Comparison of ENCODE assay signal across 17 mouse cellular contexts in genomic region chr3:97976706-97977105, GRCm38 (mm10). TPM values are rescaled to one million over a fixed set of nuclear protein-coding genes. Genes with fewer than 3 reads are reported as not detected.
DNase-seq lines count a peak whose midpoint lies in the region; TF ChIP-seq lines count a peak whose summit lies in the region.
"Had no signal": no experiment of that assay in that cellular context is flagged by ENCODE, and none has a peak within 500 bp of the region (broad histone marks: within the 10 kb centered on the region; RNA-seq: fewer than 3 reads in every experiment).

No protein-coding gene starts in this region.

- H3K4me1 ChIP-seq in kidney, adult 2 months (ENCODE audit: control insufficient read depth, insufficient read depth, low read length) = no peaks in the 10 kb centered on the region
- H3K4me1 ChIP-seq in liver, adult 2 months (ENCODE audit: control insufficient read depth, insufficient read depth, low read length) = peaks cover 2% of the 10 kb centered on the region; the same call in 1 of the 2 replicates

- no peak overlapping the region for H3K9ac ChIP-seq in liver, adult 2 months (ENCODE audit: low read depth, low read length)
- H3K9ac ChIP-seq: embryonic facial prominence, embryonic 13.5 days; embryonic facial prominence, embryonic 15.5 days; forebrain, embryonic 12.5 days had no signal

- H3K36me3 ChIP-seq in kidney, adult 2 months (ENCODE audit: control insufficient read depth, insufficient read depth, low read length) = no peaks in the 10 kb centered on the region
- no peaks in the 10 kb centered on the region for H3K36me3 ChIP-seq in liver, adult 2 months (ENCODE audit: control insufficient read depth, insufficient read depth, low read length)
- H3K36me3 ChIP-seq: embryonic facial prominence, embryonic 13.5 days; embryonic facial prominence, embryonic 15.5 days; forebrain, embryonic 10.5 days; forebrain, embryonic 12.5 days had no signal

- TF ChIP-seq POLR2A in kidney, adult 2 months (IDR thresholded peaks at IDR 0.05; ENCODE audit: low read depth, low read length) = no peak
- TF ChIP-seq POLR2A in liver, adult 2 months (IDR thresholded peaks at IDR 0.05; ENCODE audit: extremely low read depth, insufficient read depth, low read length) = no peak

- TF ChIP-seq CTCF in kidney, adult 2 months (conservative IDR thresholded peaks at IDR 0.05; ENCODE audit: insufficient read depth, insufficient read length, low read depth, low read length) = no peak
- no peak for TF ChIP-seq CTCF in liver, adult 2 months (IDR thresholded peaks at IDR 0.05; ENCODE audit: low read depth, low read length)

- no peak overlapping the region for H3K4me3 ChIP-seq in kidney, adult 2 months (ENCODE audit: insufficient read depth, low read depth, low read length)
- no peak overlapping the region for H3K4me3 ChIP-seq in liver, adult 2 months (ENCODE audit: insufficient read depth, low read depth, low read length)
- H3K4me3 ChIP-seq: embryonic facial prominence, embryonic 13.5 days; embryonic facial prominence, embryonic 15.5 days; erythroblast, embryonic 14.5 days; forebrain, embryonic 10.5 days; forebrain, embryonic 12.5 days had no signal

- WGBS in kidney, adult 2 months = 61% methylated on average over 6 of the region's 6 CpGs
- WGBS in liver, adult 2 months = 24% methylated on average over 6 of the region's 6 CpGs

- DNase-seq in kidney, adult 2 months = peak; percentile 37
- DNase-seq in kidney, postnatal 14 days = no peak
- peak; percentile 63 for DNase-seq in liver, adult 2 months (ENCODE audit: extremely low read depth, low read depth, low spot score)
- no peak for DNase-seq in liver
- DNase-seq: adrenal gland, postnatal 25 days; cerebellum, adult 11 months; cerebellum, adult 18-20 months; cerebellum, adult 8-10 months; cerebellum, adult 9-11 months; cerebellum, postnatal 14 days; cerebellum, postnatal 36 days; embryo, embryonic 11 days had no signal

- H3K27me3 ChIP-seq in kidney, adult 2 months (replicated peaks; ENCODE audit: control insufficient read depth, insufficient read depth, low read length) = no peaks in the 10 kb centered on the region
- H3K27me3 ChIP-seq in liver, adult 2 months (ENCODE audit: control insufficient read depth, insufficient read depth, low read length) = no peaks in the 10 kb centered on the region
- H3K27me3 ChIP-seq: embryonic facial prominence, embryonic 13.5 days; embryonic facial prominence, embryonic 15.5 days; forebrain, embryonic 12.5 days had no signal

- H3K79me2 ChIP-seq in liver, adult 2 months (ENCODE audit: control insufficient read depth, insufficient read depth, low read length) = no peaks in the 10 kb centered on the region

- no peak overlapping the region for H3K27ac ChIP-seq in kidney, adult 2 months (ENCODE audit: insufficient read depth, low read depth, low read length)
- H3K27ac ChIP-seq in liver, adult 2 months (replicated peaks; ENCODE audit: insufficient read depth, low read depth, low read length) = no peak overlapping the region
- H3K27ac ChIP-seq: embryonic facial prominence, embryonic 13.5 days; embryonic facial prominence, embryonic 15.5 days; forebrain, embryonic 10.5 days; forebrain, embryonic 12.5 days had no signal

RNA-seq across cellular contexts. Expression of gene Notch2, which starts 36.6 kb away (rescaled TPM):
- 16.3 and 20.0 TPM in 2 replicates for polyA plus RNA-seq in kidney, adult 2 months (2012; rRNA removed)
- 16.0 and 27.0 TPM in 2 replicates for total RNA-seq in liver, adult 2 months (2014; rRNA removed)
- polyA plus RNA-seq in liver, adult 2 months (2012; rRNA removed) = 12.1 and 12.5 TPM in 2 replicates

Comparison
In these comparisons a context has a peak if more than half of its experiments do, and no peak if none do; other contexts are left out.
1. DNase-seq: peak in kidney, adult 2 months (single experiment) and liver, adult 2 months (single experiment); none in kidney, postnatal 14 days (single experiment) and liver (single experiment).